Mouse (Mus musculus) liver, embryonic 13.5 days (tissue): Measurements from ENCODE around the gene Gpr25. TPM values are rescaled to one million over a fixed set of nuclear protein-coding genes. Genes with fewer than 3 reads are reported as not detected.

Experiments
- ATAC-seq: fragments of 200-750 bp; cut with Nextera tagmentation; 2 replicates; pipeline ENCODE4 v1.8.0; 2017; ENCODE audit warnings: low read depth, mild to moderate bottlenecking, moderate number of reproducible peaks, moderate library complexity
- DNase-seq: peaks from one replicate; pipeline ENCODE4 v3.0.0; 2022
- H3K27ac ChIP-seq: fragments of 300-500 bp; sonication (generic); 2 replicates; pipeline ENCODE4 v1.5.1; 2015; ENCODE audit warnings: moderate library complexity, mild to moderate bottlenecking, inconsistent platforms
- H3K27me3 ChIP-seq: fragments of 300-500 bp; sonication (generic); 2 replicates; pipeline ENCODE4 v1.6.1; 2015; ENCODE audit warnings: mild to moderate bottlenecking, inconsistent platforms
- H3K36me3 ChIP-seq: fragments of 300-500 bp; sonication (generic); 2 replicates; pipeline ENCODE4 v1.6.1; 2015; ENCODE audit warnings: mild to moderate bottlenecking, inconsistent platforms
- H3K4me1 ChIP-seq: fragments of 300-500 bp; sonication (generic); replicated peaks from 2 replicates; pipeline ENCODE4 v1.6.1; 2015; ENCODE audit warnings: inconsistent platforms
- H3K4me2 ChIP-seq: fragments of 300-500 bp; sonication (generic); 2 replicates; pipeline ENCODE4 v1.6.1; 2015; ENCODE audit warnings: inconsistent platforms, mild to moderate bottlenecking, moderate library complexity
- H3K4me3 ChIP-seq: fragments of 300-500 bp; sonication (generic); replicated peaks from 2 replicates; pipeline ENCODE4 v1.5.1; 2015; ENCODE audit warnings: mild to moderate bottlenecking, inconsistent platforms
- H3K9ac ChIP-seq: fragments of 300-500 bp; sonication (generic); 2 replicates; pipeline ENCODE4 v1.6.1; 2015; ENCODE audit warnings: mild to moderate bottlenecking, inconsistent platforms
- H3K9me3 ChIP-seq: fragments of 300-500 bp; sonication (generic); replicated peaks from 2 replicates; pipeline ENCODE4 v1.6.1; 2016; ENCODE audit warnings: inconsistent platforms
- WGBS: fragments of 180-500 bp; shearing (Covaris S2); methylation state at CpG from one replicate; pipeline ENCODE4 v1.1.7; 2015; ENCODE audit not compliant: insufficient replicate concordance; 5-methylcytosine and 5-hydroxymethylcytosine counted together
- polyA plus RNA-seq: library from polyadenylated mRNA; unstranded; fragments of >200 nt; fragmentation: Nextera tagmentation; extraction: Ambion mirVana; gene quantifications from 2 replicates; pipeline ENCODE4 v1.2.1, GENCODE M21; 2015

Gpr25 gene
- polyA plus RNA-seq, 1 experiment from 2014 or later, result not detected

DNA sequence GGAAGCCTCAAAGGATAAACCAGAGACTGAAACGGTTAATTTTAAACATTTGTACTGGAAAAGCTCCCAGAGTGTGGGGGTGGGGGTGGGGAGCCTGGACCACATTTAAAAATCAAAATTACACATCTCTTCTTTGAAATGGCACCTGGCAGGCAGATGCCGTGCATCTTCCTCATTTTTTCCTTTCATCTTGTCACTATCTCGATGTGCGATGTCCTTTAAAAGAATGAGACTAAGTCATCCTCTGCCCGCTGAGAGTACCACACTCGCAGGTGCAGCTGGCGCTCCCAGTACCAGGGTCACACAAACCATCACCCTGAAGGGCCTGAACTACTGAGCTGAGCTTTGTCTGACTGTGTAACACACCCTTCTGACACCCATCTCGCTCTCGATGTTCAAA is 2.2 kb downstream of the Gpr25 start:
- H3K4me2 ChIP-seq, result no peak overlapping the region
- 61% methylated on average over 9 of the region's 9 CpGs for WGBS
- ATAC-seq, result no peak
- no peak overlapping the region for H3K9ac ChIP-seq
- H3K27ac ChIP-seq, result no peak overlapping the region
- H3K27me3 ChIP-seq, result peaks cover 88% of the 10 kb centered on the region
- no peak overlapping the region for H3K4me3 ChIP-seq
- H3K4me1 ChIP-seq, result peaks cover 20% of the 10 kb centered on the region
- no peaks in the 10 kb centered on the region for H3K36me3 ChIP-seq
- H3K9me3 ChIP-seq, result no peaks in the 10 kb centered on the region
- DNase-seq, result no peak

DNA sequence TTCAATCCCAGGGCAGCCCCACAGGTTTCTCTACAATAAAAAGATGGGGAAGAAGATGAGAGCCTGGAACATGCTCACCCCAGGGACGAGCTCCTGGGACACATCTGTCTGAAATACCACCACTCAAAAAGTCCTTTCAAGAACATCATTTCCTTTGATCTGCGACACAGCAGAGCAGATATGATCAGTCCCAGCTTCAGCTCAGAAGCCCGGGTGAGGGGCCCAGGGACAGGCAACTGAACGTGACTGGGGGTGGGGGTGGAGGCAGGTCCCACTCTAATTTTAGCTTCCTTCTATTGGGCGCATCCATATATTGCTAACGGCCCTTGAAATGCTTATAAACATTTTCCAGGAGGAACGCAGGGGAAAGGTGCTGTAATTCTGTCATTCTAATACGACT is 5.0 kb downstream of the Gpr25 start:
- Histone ChIP-seq H3K4me2 (no peak overlapping the region), H3K4me1 (peaks cover 16% of the 10 kb centered on the region), H3K9me3 (no peaks in the 10 kb centered on the region), H3K36me3 (no peaks in the 10 kb centered on the region), H3K4me3 (no peak overlapping the region), H3K27ac (no peak overlapping the region), H3K9ac (no peak overlapping the region), H3K27me3 (peaks cover 60% of the 10 kb centered on the region)
- ATAC-seq (no peak), DNase-seq (no peak)
- WGBS, result 36% methylated on average over 8 of the region's 8 CpGs

DNA sequence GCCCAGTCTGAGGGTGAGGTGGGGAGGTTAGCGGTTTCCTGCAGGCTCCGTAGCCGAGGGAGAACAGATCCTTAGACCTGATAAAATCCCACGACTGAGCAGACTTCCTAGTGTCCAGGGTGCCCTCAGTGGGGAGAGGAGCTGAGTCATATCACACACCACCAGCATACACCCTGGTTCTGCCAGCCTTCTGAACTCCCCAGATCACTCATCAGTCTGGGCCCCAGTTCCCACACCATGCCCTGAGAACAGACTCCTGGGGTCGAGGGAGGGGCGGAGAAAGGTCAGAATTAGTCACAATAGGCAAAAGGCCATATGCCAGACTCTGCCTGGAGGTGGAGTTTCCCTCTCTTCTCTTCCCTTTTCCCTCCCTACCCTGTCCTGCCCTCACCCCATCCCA is 5.5 kb downstream of the Gpr25 start:
- 19% methylated on average over 6 of the region's 6 CpGs for WGBS
- Histone ChIP-seq H3K9me3 (no peaks in the 10 kb centered on the region), H3K27ac (no peak overlapping the region), H3K9ac (no peak overlapping the region), H3K27me3 (peaks cover 55% of the 10 kb centered on the region), H3K4me3 (no peak overlapping the region), H3K4me1 (peaks cover 12% of the 10 kb centered on the region), H3K4me2 (no peak overlapping the region), H3K36me3 (no peaks in the 10 kb centered on the region)
- ATAC-seq (0 out of 2 replicates have a peak, but pooled peaks have one; percentile 48), DNase-seq (no peak)

GRCm38 (mm10) chr1:136254503-136255065 is 6.1 kb downstream of the Gpr25 start:
- H3K4me3 ChIP-seq, result no peak overlapping the region
- H3K27me3 ChIP-seq, result peaks cover 49% of the 10 kb centered on the region
- no peak overlapping the region for H3K27ac ChIP-seq
- no peaks in the 10 kb centered on the region for H3K36me3 ChIP-seq
- no peaks in the 10 kb centered on the region for H3K9me3 ChIP-seq
- 61% methylated on average over 10 of the region's 10 CpGs for WGBS
- H3K4me2 ChIP-seq, result no peak overlapping the region
- H3K4me1 ChIP-seq, result peaks cover 6% of the 10 kb centered on the region; the same call in 1 of the 2 replicates
- DNase-seq (no peak), ATAC-seq (no peak)
- H3K9ac ChIP-seq, result no peak overlapping the region

- Histone ChIP-seq H3K9ac (no peak overlapping the region), H3K36me3 (no peaks in the 10 kb centered on the region), H3K27me3 (peaks cover 38% of the 10 kb centered on the region), H3K4me1 (0 out of 2 replicates have a peak, but pooled peaks cover 5% of the 10 kb centered on the region), H3K9me3 (no peaks in the 10 kb centered on the region), H3K4me3 (no peak overlapping the region), H3K27ac (no peak overlapping the region), H3K4me2 (no peak overlapping the region)
- DNase-seq (no peak), ATAC-seq (no peak)
- WGBS, result 10% methylated on average over 2 of the region's 2 CpGs
Observed at GRCm38 (mm10) chr1:136253472-136253871, 7.2 kb downstream of the Gpr25 start.

DNA sequence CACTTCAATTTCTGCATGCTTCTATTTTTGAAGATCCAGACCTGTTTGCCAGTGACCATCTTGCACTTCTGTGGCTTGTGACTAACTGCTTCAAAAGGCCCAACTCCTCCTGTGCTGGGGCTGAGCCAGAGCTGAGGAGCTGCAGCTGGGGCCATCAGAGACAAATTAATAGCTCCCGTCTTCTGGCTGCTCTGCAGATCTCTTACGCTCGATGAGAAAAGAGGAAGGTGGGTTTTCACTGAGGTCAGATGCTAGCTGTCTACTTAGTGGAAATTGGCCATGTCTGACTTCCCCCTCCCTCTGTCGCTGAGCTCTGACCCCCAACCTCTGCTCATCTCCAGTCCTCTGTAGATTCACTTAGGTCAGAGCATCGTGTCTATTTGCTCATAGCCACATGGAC is 11.0 kb downstream of the Gpr25 start:
- WGBS, result 25% methylated on average over 5 of the region's 5 CpGs
- H3K36me3 ChIP-seq, result no peaks in the 10 kb centered on the region
- 0 out of 2 replicates have a peak, but pooled peaks cover 4% of the 10 kb centered on the region for H3K27me3 ChIP-seq
- no peak for ATAC-seq
- H3K9ac ChIP-seq, result no peak overlapping the region
- H3K27ac ChIP-seq, result no peak overlapping the region
- no peak overlapping the region for H3K4me3 ChIP-seq
- no peak overlapping the region for H3K4me2 ChIP-seq
- H3K4me1 ChIP-seq, result no peaks in the 10 kb centered on the region
- no peak for DNase-seq
- no peaks in the 10 kb centered on the region for H3K9me3 ChIP-seq

GRCm38 (mm10) chr1:136247393-136247792 is 13.3 kb downstream of the Gpr25 start:
- H3K4me1 ChIP-seq, result no peaks in the 10 kb centered on the region
- DNase-seq (no peak), ATAC-seq (no peak)
- H3K27me3 ChIP-seq, result 0 out of 2 replicates have a peak, but pooled peaks cover 3% of the 10 kb centered on the region
- H3K9me3 ChIP-seq, result no peaks in the 10 kb centered on the region
- no peak overlapping the region for H3K4me2 ChIP-seq
- no peak overlapping the region for H3K9ac ChIP-seq
- no peaks in the 10 kb centered on the region for H3K36me3 ChIP-seq
- WGBS, result 59% methylated on average over 5 of the region's 5 CpGs
- H3K27ac ChIP-seq, result no peak overlapping the region
- no peak overlapping the region for H3K4me3 ChIP-seq

GRCm38 (mm10) chr1:136244469-136244868 is 16.2 kb downstream of the Gpr25 start:
- Histone ChIP-seq H3K27ac (no peak overlapping the region), H3K36me3 (no peaks in the 10 kb centered on the region), H3K4me1 (no peaks in the 10 kb centered on the region), H3K4me2 (no peak overlapping the region), H3K27me3 (peaks cover 8% of the 10 kb centered on the region; the same call in 1 of the 2 replicates), H3K4me3 (no peak overlapping the region), H3K9ac (no peak overlapping the region), H3K9me3 (no peaks in the 10 kb centered on the region)
- no peak for ATAC-seq
- no peak for DNase-seq
- 55% methylated on average over 4 of the region's 5 CpGs for WGBS

DNA sequence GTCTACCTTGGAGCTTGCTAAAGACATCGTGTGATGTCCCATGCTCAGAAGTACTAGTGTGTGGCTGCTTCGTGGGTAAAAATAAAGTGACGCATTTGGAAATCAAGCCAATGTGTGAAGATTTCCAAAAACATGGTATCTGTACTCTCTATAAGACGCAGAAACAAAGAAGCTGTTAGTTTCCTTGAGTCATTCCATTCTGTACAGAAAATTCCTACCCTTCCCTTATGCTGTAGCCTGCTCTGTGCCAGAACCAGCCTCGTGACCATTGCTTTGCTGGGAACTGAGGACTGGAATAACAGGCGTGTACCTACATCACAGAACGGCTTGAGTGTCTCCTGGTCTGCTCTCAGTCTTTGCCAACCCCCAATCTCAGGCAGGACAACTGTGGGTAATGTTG is 18.9 kb downstream of the Gpr25 start:
- no peak overlapping the region for H3K9ac ChIP-seq
- H3K9me3 ChIP-seq, result no peaks in the 10 kb centered on the region
- H3K4me2 ChIP-seq, result no peak overlapping the region
- no peak overlapping the region for H3K27ac ChIP-seq
- no peak for ATAC-seq
- no peaks in the 10 kb centered on the region for H3K4me1 ChIP-seq
- WGBS, result 68% methylated on average over 7 of the region's 7 CpGs
- no peak overlapping the region for H3K4me3 ChIP-seq
- H3K36me3 ChIP-seq, result no peaks in the 10 kb centered on the region
- no peak for DNase-seq
- peaks cover 14% of the 10 kb centered on the region; the same call in 1 of the 2 replicates for H3K27me3 ChIP-seq

DNA sequence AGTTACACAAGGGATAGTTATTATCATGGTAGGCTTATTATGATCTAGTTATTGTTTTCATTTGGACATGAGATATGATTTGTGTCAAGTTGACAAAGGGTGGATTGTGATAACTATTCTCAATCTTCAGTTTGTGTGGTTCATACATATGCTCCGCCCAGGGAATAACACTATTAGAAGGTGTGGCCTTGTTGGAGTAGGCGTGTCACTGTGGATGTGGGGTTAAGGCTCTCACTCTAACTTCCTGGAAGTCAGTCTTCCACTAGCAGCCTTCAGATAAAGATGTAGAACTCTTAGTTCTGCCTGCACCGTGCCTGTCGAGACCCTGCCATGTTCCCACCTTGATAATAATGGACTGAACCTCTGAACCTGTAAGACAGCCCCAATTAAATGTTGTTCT is 22.2 kb downstream of the Gpr25 start:
- Histone ChIP-seq H3K4me2 (no peak overlapping the region), H3K4me3 (no peak overlapping the region)

GRCm38 (mm10) chr1:136234595-136235092 is 26.0 kb downstream of the Gpr25 start:
- no peaks in the 10 kb centered on the region for H3K9me3 ChIP-seq
- H3K9ac ChIP-seq, result peak overlapping the region; percentile 57
- peaks cover 26% of the 10 kb centered on the region for H3K4me1 ChIP-seq
- no peak for ATAC-seq
- DNase-seq, result no peak
- no peaks in the 10 kb centered on the region for H3K36me3 ChIP-seq
- peak overlapping the region; percentile 75 for H3K4me2 ChIP-seq
- H3K4me3 ChIP-seq, result peak overlapping the region; percentile 62
- peaks cover 77% of the 10 kb centered on the region for H3K27me3 ChIP-seq
- no peak overlapping the region for H3K27ac ChIP-seq
- WGBS, result 2% methylated on average over 9 of the region's 9 CpGs

More for the DNA sequence above, 22.2 kb downstream of the Gpr25 start:
- Histone ChIP-seq H3K9ac (no peak overlapping the region), H3K27me3 (peaks cover 43% of the 10 kb centered on the region), H3K36me3 (no peaks in the 10 kb centered on the region), H3K9me3 (no peaks in the 10 kb centered on the region), H3K27ac (no peak overlapping the region), H3K4me1 (peaks cover 12% of the 10 kb centered on the region)
- WGBS, result 53% methylated on average over 4 of the region's 4 CpGs
- DNase-seq (no peak), ATAC-seq (no peak)
